Mouse (Mus musculus): ENCODE data around the gene Rnf5. TPM values are rescaled to one million over a fixed set of nuclear protein-coding genes. Genes with fewer than 3 reads are reported as not detected.

Rnf5 gene
- polyA plus RNA-seq, 1 experiment from 2014 or later, result 202 TPM

- H3K27me3 ChIP-seq (ENCODE audit: low read depth, poor library complexity, severe bottlenecking), result no peaks in the 10 kb centered on the region
- no peaks in the 10 kb centered on the region for H3K9me3 ChIP-seq (replicated peaks)
- no peak overlapping the region for H3K4me3 ChIP-seq
- peaks cover 49% of the 10 kb centered on the region for H3K4me1 ChIP-seq
- WGBS, result 82% methylated on average over 10 of the region's 10 CpGs
- DNase-seq (ENCODE audit: low spot score), result no peak
- peaks cover 19% of the 10 kb centered on the region for H3K36me3 ChIP-seq
- H3K27ac ChIP-seq (replicated peaks), result peak overlapping the region; percentile 83
Measured at GRCm38 (mm10) chr17:34643944-34644343, 40.5 kb upstream of the Rnf5 start.

GRCm38 (mm10) chr17:34643379-34643778 is 39.9 kb upstream of the Rnf5 start:
- Histone ChIP-seq H3K9me3 (replicated peaks) (no peaks in the 10 kb centered on the region), H3K27ac (replicated peaks) (no peak overlapping the region), H3K36me3 (peaks cover 14% of the 10 kb centered on the region), H3K4me1 (peaks cover 43% of the 10 kb centered on the region), H3K4me3 (no peak overlapping the region), H3K27me3 (ENCODE audit: low read depth, poor library complexity, severe bottlenecking) (no peaks in the 10 kb centered on the region)
- no peak for DNase-seq (ENCODE audit: low spot score)
- WGBS, result 95% methylated on average over 4 of the region's 4 CpGs

GRCm38 (mm10) chr17:34641945-34642344 is 38.5 kb upstream of the Rnf5 start:
- no peak for DNase-seq (ENCODE audit: low spot score)
- peak overlapping the region; percentile 85; the same call in 1 of the 2 replicates for H3K27ac ChIP-seq (replicated peaks)
- no peak overlapping the region for H3K4me3 ChIP-seq
- peaks cover 11% of the 10 kb centered on the region for H3K36me3 ChIP-seq
- no peaks in the 10 kb centered on the region for H3K9me3 ChIP-seq (replicated peaks)
- 90% methylated on average over 3 of the region's 3 CpGs for WGBS
- no peaks in the 10 kb centered on the region for H3K27me3 ChIP-seq (ENCODE audit: low read depth, poor library complexity, severe bottlenecking)
- H3K4me1 ChIP-seq, result peaks cover 33% of the 10 kb centered on the region

DNA sequence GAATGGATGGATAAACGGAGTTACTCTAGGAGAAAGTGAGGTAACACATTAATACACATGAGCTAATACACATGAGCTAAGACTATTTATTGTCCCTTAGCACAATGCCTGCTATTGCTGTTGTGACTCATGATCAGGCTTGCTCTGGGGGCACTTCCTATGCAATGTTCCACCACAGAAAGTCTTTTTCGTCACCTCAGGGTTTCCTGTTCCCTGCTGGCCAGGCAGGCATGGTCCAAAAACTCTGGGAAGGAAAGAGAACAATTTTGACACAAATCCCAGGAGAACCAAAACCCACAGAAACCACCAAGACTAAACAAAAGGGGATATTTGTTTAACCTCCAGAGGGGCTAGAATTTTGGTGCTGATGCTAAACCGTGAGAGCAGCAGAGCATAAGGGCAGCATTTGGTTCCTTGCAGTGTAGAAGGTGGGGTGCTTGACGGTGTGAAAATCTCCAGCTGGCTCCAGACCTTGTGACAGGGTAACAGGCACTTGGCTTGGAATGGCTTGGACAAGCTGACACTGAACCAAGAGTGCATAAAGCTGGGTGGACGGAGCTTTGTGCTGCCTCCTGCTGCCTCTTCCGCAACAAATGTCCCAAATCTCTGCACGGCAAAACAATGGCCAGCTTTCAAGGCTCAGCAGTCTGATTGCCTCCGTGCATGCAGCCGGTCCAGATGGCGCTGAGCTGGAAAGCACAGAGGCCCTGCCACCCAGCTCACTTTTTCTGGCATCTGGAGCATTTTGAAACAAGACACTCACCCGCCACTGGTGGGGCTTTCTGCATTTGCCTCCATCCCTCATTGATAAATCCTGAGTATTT is 37.5 kb upstream of the Rnf5 start:
- Histone ChIP-seq H3K4me1 (peaks cover 26% of the 10 kb centered on the region), H3K9me3 (replicated peaks) (no peaks in the 10 kb centered on the region), H3K27ac (replicated peaks) (peak overlapping the region; percentile 85), H3K36me3 (peaks cover 6% of the 10 kb centered on the region), H3K4me3 (peak overlapping the region; percentile 29), H3K27me3 (ENCODE audit: low read depth, poor library complexity, severe bottlenecking) (no peaks in the 10 kb centered on the region)
- peak; percentile 57 for DNase-seq (ENCODE audit: low spot score)
- WGBS, result 18% methylated on average over 11 of the region's 11 CpGs

DNA sequence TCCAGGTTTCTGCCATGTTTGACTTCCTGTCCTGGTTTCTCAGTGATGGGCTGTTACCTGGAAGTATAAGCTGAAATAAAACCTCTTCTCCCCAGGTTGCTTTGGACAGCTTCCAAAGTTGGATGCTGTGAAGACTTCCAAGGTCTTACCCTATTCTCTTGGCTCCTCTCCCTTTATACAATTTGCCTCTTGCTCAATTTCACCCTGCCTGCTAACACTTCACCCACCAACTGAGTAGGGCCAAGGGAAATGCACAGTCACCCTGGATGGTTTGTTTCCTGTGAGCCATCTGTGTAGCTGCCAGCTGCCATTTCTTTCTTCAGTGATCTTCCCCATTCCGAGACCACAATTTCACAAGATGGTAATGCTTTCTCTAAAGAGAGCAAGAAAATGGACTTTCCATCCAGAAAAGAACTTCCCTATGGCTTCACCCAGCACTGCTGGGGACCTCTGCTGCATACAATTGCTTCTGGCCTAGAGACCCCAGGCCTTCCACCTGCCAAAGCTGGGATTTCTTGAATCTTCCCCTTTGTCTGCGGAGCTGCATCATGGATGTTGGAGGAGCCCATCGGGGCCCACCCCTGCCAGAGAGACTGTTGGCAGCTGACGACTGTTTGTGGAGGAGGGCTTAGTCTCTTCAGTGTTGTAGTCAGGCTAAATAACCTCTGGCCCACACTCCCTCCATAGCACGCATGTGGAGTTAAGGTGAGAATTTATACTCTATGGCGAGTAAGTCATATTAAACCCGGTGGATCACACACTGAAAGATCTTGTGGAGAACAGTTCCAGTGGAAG is 36.2 kb upstream of the Rnf5 start:
- no peaks in the 10 kb centered on the region for H3K27me3 ChIP-seq (ENCODE audit: low read depth, poor library complexity, severe bottlenecking)
- no peaks in the 10 kb centered on the region for H3K9me3 ChIP-seq (replicated peaks)
- no peaks in the 10 kb centered on the region for H3K36me3 ChIP-seq
- H3K4me1 ChIP-seq, result peaks cover 13% of the 10 kb centered on the region
- DNase-seq (ENCODE audit: low spot score), result no peak
- no peak overlapping the region for H3K4me3 ChIP-seq
- WGBS, result 86% methylated on average over 7 of the region's 7 CpGs
- H3K27ac ChIP-seq (replicated peaks), result 0 out of 2 replicates have a peak overlapping the region, but pooled peaks have one; percentile 85

- Histone ChIP-seq H3K27ac (replicated peaks) (0 out of 2 replicates have a peak overlapping the region, but pooled peaks have one; percentile 5), H3K36me3 (no peaks in the 10 kb centered on the region), H3K4me1 (peaks cover 20% of the 10 kb centered on the region), H3K4me3 (no peak overlapping the region), H3K9me3 (replicated peaks) (no peaks in the 10 kb centered on the region), H3K27me3 (ENCODE audit: low read depth, poor library complexity, severe bottlenecking) (peaks cover 16% of the 10 kb centered on the region)
- DNase-seq (ENCODE audit: low spot score), result no peak
- WGBS, result 60% methylated on average over 3 of the region's 3 CpGs
Measured at GRCm38 (mm10) chr17:34637459-34637858, 34.0 kb upstream of the Rnf5 start.

DNA sequence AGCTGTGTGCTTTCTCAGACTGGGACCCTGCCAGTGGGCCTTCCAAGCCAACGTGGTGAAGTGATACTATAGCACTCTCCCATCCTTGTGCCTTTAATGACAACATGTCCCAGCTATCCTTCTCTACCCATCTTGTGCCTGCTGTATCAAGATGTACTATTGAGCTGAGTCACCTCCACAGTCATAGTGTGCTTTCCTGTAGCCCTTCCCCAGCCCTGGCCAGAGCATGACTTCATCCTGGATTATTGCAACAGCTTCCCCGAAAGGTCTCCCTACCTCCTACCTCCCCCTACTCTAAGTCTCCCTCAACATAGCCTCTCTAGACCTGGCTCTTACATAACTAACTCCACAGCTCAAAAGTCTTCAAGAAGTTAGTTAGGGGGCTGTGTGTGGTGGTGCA is 32.2 kb upstream of the Rnf5 start:
- Histone ChIP-seq H3K4me3 (no peak overlapping the region), H3K27ac (replicated peaks) (no peak overlapping the region), H3K36me3 (no peaks in the 10 kb centered on the region), H3K9me3 (replicated peaks) (no peaks in the 10 kb centered on the region), H3K4me1 (peaks cover 28% of the 10 kb centered on the region), H3K27me3 (ENCODE audit: low read depth, poor library complexity, severe bottlenecking) (peaks cover 33% of the 10 kb centered on the region)
- WGBS, result 80% methylated on average over 2 of the region's 2 CpGs
- DNase-seq (ENCODE audit: low spot score), result no peak

DNA sequence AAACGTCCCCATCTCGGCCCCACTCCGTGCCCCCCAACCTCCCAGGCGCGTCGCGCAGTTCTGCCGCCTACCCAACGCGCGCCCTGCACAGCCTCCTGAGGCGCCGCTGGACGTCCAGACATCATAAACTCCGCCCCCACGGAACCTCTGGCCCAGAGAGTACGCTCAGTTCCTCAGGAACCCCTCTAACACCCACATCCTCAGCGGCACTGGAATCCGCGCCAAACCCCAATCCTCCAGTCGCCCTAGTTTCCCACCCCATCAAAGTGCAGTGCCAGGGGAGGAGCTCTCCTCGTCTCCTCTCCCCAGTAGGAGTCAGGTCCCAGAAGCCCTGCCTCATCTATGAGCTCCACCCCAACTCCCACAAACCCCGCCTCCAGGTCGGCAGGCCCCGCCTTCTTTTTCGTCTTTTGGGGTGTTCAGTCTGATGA is 28.8 kb upstream of the Rnf5 start:
- H3K9me3 ChIP-seq (replicated peaks), result no peaks in the 10 kb centered on the region
- under 1% methylated on average over 26 of the region's 26 CpGs for WGBS
- no peaks in the 10 kb centered on the region for H3K36me3 ChIP-seq
- peak overlapping the region; percentile 64 for H3K27ac ChIP-seq (replicated peaks)
- peak overlapping the region; percentile 64 for H3K4me3 ChIP-seq
- H3K27me3 ChIP-seq (ENCODE audit: low read depth, poor library complexity, severe bottlenecking), result peaks cover 59% of the 10 kb centered on the region
- DNase-seq (ENCODE audit: low spot score), result peak; percentile 54
- H3K4me1 ChIP-seq, result peaks cover 58% of the 10 kb centered on the region

DNA sequence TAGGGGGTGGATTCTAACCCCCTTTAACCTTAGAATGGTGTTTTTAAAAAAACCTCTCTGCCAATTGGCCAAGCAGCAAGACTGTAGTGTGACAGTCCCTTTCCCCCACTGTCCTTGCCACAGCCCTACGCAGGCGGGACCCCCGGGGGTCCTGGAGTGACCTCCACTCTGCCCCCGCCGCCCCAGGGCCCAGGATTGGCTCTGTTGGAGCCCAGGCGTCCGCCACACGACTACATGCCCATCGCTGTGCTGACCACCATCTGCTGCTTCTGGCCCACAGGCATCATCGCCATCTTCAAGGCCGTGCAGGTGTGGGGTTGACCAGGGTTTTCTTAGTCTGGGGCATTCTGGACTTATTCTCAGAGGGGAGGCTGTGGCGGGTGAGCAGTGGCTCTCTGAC is 28.2 kb upstream of the Rnf5 start:
- Histone ChIP-seq H3K27ac (replicated peaks) (peak overlapping the region; percentile 64), H3K9me3 (replicated peaks) (no peaks in the 10 kb centered on the region), H3K27me3 (ENCODE audit: low read depth, poor library complexity, severe bottlenecking) (peaks cover 59% of the 10 kb centered on the region), H3K4me1 (peaks cover 63% of the 10 kb centered on the region), H3K36me3 (no peaks in the 10 kb centered on the region), H3K4me3 (peak overlapping the region; percentile 64)
- no peak for DNase-seq (ENCODE audit: low spot score)
- 3% methylated on average over 12 of the region's 12 CpGs for WGBS

DNA sequence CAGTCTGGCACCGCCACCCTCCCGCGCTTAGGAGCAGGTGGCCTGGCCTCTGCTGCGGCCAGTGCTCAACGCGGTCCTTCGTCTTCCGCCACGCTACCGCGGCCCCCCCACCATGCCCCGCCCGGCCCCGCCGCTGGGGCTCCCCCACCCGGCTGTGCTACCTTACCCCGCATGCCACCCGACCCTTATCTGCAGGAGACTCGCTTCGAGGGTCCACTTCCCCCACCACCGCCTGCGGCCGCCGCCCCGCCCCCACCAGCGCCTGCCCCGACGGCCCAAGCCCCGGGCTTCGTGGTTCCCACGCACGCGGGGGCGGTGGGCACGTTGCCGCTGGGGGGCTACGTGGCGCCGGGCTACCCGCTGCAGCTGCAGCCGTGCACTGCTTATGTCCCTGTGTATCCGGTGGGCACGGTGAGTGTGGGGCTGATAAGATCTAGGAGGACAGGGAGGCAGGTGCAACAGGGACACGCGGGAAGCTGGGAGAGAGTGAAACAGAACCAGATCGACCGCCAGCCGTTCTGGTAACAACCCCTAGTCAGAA is 27.3 kb upstream of the Rnf5 start:
- DNase-seq (ENCODE audit: low spot score), result no peak
- Histone ChIP-seq H3K36me3 (no peaks in the 10 kb centered on the region), H3K9me3 (replicated peaks) (no peaks in the 10 kb centered on the region), H3K27ac (replicated peaks) (peak overlapping the region; percentile 75), H3K4me3 (peak overlapping the region; percentile 64), H3K27me3 (ENCODE audit: low read depth, poor library complexity, severe bottlenecking) (peaks cover 59% of the 10 kb centered on the region), H3K4me1 (peaks cover 71% of the 10 kb centered on the region)
- WGBS, result 3% methylated on average over 48 of the region's 48 CpGs

DNA sequence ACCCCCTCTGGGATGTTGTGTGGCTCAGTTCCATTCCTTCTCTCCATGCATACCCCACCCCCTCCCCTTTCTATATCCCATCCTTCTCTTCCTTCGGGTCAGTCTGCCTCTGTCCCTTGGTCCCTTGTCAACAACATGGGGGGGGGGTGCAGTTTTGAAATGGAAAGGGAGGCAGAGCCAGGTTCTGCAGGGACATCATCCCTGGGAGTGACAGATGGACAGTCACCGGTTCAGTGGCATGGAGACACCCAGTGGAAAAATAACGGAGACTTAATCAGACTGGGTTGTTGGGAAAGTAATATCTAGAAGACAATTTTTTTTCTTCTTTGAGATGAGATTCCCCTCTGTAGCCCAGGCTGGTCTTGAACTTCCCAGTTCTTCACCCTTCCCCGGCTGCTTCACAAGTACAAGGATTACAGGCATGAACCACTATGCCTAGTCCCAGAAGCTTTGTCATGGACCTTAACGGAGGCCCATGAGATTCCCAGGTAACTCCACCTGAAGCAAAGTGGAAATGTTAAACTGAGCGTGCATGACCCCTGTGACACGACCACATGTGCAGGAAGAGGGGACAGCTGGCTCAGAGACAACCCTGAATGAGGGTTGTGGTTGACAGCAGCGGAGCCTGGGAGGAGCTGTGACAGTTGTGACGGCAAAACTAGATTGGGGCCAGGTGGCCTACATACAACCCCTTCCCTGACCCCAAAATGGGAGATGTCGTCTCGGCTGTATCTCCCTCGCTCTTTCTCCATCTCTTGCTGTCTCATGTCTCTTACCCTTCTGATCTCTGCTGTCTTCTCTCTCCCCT is 26.5 kb upstream of the Rnf5 start:
- peaks cover 74% of the 10 kb centered on the region for H3K4me1 ChIP-seq

GRCm38 (mm10) chr17:34629221-34629751 is 25.8 kb upstream of the Rnf5 start, which contains the start of gene Prrt1:
Gene Prrt1 (plus strand): TSS chr17:34629533.
- H3K27ac ChIP-seq (replicated peaks), result peak within 1 kb of the TSS; percentile 94

More for the DNA sequence above, 26.5 kb upstream of the Rnf5 start:
- WGBS, result 14% methylated on average over 12 of the region's 12 CpGs
- H3K27ac ChIP-seq (replicated peaks), result 0 out of 2 replicates have a peak overlapping the region, but pooled peaks have one; percentile 94
- peaks cover 59% of the 10 kb centered on the region for H3K27me3 ChIP-seq (ENCODE audit: low read depth, poor library complexity, severe bottlenecking)
- peak overlapping the region; percentile 64 for H3K4me3 ChIP-seq
- H3K9me3 ChIP-seq (replicated peaks), result no peaks in the 10 kb centered on the region
- peaks cover 8% of the 10 kb centered on the region for H3K36me3 ChIP-seq
- no peak for DNase-seq (ENCODE audit: low spot score)

More at GRCm38 (mm10) chr17:34629221-34629751, 25.8 kb upstream of the Rnf5 start, which contains the start of gene Prrt1:
- peaks cover 59% of the 10 kb centered on the region for H3K27me3 ChIP-seq (ENCODE audit: low read depth, poor library complexity, severe bottlenecking)
- H3K4me3 ChIP-seq, result peak within 1 kb of the TSS; percentile 64
- H3K9me3 ChIP-seq (replicated peaks), result no peaks in the 10 kb centered on the region
- DNase-seq (ENCODE audit: low spot score), result peak; percentile 63
- H3K36me3 ChIP-seq, result peaks cover 9% of the 10 kb centered on the region
- WGBS, result under 1% methylated on average over 16 of the region's 16 CpGs
- peaks cover 74% of the 10 kb centered on the region for H3K4me1 ChIP-seq

Measured in midbrain, embryonic 10.5 days (tissue).